Mouse (Mus musculus) testis, postnatal 14 days (tissue): ENCODE measurements around the gene Gm49361.
A peak's percentile ranks its signal among the peaks of the same experiment; 100 is the strongest.

Source experiments
- DNase-seq: peaks from one replicate; pipeline ENCODE4 v3.0.0; 2021; ENCODE audit warnings: low spot score

The Gm49361 gene

DNA sequence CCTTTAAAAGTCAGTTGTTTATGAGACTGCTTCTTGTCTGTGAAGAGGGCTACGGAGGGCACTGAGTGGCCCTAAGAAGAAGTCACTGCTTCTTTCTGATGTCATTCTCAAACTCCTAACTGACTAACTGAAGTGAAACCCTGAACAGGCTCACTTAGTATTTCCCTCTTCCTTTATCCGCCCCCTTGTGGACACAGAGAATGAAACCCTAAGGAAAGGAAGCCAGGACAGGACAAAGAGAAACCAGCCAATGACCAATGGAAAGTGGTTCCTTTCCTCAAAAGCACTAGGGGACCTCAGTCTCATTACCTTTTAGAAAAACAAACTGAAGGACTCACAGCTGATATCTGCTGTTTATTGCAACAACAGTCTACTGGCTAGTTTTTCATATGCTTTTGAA lies 126.4 kb downstream of the Gm49361 start:
- no peak for DNase-seq

DNA sequence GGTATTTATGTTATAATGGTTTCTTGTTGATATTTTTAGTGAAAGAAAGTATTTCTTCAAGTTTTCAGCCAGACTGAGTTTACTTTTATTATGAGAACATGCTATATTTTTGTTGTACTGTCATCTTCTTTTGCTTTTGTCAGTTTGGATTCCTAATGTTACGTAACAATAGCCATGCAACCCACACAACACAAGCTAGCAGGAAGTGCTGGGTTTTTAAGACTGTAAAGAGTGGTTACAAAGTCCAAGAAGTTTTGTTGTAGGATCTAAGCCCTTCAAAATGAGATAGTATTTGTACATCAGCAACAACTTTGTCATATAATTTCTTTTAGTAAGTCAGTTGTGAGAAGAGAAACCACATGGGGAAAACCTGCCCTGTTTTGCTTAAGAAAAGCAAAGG lies 128.2 kb downstream of the Gm49361 start:
- DNase-seq, result no peak

DNA sequence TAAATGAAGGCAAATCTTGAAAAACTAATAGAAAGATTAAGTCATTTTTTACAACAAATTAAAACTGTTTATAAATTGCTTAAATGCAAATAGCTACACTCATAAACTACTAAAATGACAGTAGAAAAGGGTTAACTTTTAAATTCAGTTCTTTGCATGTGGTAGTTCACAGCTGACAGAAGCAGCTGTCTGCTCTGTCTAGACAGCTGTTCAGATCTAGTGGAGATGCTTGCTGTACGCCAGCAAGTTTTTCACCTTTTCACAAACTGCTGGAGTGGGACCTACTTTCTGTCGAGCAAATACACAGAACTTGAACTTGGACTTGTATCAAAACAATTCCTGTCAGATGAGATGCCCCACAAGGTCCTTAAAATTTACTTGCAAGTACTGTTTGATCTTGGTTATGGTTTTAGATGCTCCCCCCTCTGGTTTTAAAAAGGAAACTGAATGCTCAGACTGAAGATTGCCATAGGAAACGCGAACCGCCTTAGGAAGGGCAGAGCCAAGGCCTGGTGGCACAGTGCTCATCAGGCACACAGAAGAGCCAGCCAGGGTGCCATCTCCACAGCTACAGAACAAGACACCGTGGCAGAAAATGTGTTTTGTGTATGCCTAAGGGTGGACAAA lies 129.5 kb downstream of the Gm49361 start:
- no peak for DNase-seq

DNA sequence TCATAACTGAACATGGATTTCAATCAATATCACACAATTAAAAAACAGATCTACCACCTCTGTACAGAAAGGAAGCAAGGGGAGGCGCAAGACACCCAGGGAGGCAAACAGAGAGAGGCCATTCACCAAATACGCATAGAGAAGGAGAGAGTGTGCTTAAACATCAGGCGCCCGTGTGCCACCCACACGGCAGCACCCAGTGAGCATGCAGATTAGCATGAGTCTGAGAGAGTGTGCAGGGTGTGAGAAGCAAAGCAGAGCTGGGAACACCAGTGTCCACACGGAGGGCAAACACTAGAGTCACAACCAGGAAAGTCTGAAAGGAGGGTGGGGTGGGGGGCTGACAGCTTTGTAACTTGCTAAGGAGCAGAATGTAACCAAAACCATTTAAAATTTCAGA lies 130.1 kb downstream of the Gm49361 start:
- no peak for DNase-seq

DNA sequence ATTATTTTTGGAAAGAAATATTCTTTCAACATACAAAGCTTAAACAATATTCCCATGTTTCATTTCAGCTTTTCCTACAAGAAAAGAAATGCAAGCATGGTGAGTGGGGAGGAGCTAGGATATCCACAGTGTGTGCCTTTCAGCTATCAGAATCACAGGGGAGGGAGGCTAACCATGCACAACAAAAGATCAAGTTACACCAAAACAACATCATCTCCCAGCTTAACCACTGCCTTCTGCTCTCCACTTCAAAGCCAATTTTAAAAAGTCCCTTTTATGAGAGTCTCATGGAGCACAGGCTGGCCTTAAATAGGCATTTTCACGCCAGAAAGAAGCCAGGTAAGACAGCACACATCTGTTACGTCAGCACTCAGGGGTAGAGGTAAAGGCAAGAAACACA lies 134.9 kb downstream of the Gm49361 start:
- DNase-seq, result no peak

DNA sequence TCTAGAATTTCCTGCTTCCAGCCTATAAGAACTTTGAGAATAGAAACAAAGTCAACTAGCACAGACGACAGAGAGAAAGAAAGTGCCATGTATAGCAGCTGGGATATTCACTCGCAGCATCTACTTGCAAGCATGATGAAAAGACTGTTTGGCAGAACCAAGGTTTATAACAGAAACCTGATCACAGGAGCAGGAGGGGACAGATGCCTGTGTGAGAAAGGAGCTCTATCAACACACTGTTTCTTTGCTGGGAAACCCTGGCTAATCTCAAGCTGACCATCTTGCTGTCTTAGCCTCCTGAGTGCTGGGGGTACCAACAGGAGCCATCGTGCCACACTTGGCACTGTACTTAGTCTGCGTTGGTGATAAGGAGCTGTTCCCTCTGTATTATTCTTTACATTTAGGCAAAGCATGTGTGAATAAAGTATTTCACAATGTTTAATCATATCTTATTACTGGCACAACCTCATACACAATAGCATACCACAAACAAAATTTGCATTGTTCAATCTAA lies 136.0 kb downstream of the Gm49361 start:
- DNase-seq, result no peak

DNA sequence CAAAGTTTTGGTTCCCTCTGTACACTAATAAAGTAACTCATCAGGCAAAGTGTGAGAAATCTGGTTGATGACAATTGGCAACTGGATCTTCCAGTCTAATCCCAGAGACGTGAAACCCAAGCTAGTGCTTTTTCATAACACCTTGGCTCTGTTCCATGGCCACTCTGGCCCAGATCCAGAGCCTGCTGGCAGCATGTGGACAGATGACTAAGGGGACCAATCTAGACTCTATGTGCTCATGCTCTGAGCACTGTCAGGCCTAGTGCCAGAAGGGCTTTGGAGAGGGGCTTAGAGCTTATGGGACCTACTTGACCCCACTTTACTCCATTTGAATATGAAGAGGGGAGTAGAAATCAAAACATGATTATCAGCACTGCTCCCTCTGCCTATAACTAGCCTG lies 138.4 kb downstream of the Gm49361 start:
- DNase-seq, result peak; percentile 35

DNA sequence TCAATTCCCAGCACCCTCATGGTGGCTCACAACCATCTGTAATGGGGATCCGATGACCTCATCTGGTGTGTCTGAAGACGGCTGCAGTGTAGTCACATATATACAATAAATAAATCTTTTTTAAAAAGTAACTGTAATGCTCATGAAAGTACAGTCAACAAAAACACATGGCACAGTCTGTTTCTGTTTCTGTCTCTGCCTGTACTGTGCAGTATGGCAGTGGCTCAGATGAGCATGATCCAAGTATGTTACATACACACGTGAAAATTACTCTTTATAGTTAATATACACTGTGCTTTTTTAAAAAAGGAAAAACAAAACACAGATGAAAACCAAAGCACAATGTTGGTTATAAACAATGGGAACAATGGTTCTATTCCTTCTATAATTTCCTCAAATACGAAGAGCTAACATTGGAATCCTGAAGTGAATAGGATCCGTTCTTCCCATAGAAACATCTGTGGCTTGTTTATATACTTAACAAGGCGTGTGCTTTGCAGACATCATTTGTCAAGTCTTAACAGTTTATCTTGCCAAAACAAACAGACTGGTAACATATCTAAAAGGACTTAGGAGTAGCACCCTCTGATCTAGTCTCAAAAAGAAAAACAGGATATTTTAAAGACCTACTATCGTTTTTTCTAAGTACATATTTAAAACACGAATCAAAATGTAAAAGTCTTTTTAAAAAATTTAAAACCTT lies 139.1 kb downstream of the Gm49361 start:
- no peak for DNase-seq

DNA sequence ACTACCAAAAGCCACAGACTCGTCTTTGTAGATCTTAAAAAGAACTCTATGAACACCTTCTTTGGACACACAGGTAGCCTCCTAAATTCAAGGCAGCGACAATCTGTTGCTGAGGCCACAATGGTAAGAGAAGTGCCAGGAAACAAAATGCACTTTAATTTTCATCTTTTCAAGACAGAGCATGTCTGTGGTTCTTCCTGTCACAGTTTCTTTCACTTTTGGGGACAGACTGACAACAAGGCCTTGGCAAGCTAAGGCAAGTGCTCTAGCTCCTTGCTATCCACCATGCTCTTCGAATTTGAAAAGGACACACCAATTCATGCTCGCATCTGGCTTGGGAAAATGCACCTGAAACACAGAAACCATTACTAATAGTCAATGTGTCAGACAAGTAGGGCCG lies 152.6 kb downstream of the Gm49361 start:
- no peak for DNase-seq
